Mouse (Mus musculus) gonadal fat pad, adult 2 months (tissue): ENCODE results near the gene Tescl. TPM values are rescaled to one million over a fixed set of nuclear protein-coding genes. Genes with fewer than 3 reads are reported as not detected.
A peak's percentile ranks its signal among the peaks of the same experiment; 100 is the strongest.

ENCODE experiments used
- DNase-seq: peaks from one replicate; pipeline ENCODE4 v3.0.0-alpha.2; 2012; ENCODE audit warnings: low read depth
- polyA plus RNA-seq: library from polyadenylated mRNA; depleted of rRNA; stranded (reverse); fragments of >200 nt; gene quantifications from 2 replicates; pipeline ENCODE4 v1.2.3, GENCODE M21; 2012

The Tescl gene
- polyA plus RNA-seq, 1 experiment = 1.5 TPM

DNA sequence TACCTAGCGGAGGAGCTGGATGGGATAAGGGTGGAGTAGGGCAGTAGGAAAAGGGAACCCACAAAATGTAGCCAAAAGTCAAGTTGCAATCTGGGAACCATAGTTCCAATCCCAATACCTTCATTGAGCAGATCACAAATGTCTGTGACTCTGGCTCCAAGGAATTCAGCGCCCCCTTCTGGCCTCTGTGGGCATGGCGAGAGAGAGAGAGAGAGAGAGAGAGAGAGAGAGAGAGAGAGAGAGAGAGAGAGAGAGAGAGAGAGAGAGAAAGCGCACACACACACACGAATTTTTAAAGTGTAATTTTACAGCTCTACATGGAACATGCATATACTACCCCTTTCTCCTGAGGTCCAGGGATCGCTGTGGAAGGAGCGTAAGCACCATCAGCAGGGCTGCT is 29.5 kb upstream of the Tescl start:
- no peak for DNase-seq

DNA sequence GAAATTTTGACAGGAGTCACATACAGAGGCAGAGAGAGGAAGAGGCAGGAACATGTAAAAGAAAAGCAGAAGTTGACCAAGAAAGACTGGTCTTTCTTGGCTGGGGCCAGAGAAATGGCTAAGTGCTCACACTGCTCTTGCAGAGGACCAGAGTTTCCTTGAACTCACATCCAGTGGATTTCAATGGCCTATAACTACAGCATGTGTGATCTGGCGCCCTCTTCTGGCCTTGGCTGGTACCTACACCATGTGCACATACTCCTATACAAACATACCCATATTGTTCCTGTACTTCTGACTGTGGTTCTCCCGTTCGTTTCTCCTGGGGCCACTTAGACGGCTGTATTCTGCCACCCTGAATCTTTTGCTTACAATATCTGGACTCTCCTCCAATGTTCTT is 27.3 kb upstream of the Tescl start:
- no peak for DNase-seq

DNA sequence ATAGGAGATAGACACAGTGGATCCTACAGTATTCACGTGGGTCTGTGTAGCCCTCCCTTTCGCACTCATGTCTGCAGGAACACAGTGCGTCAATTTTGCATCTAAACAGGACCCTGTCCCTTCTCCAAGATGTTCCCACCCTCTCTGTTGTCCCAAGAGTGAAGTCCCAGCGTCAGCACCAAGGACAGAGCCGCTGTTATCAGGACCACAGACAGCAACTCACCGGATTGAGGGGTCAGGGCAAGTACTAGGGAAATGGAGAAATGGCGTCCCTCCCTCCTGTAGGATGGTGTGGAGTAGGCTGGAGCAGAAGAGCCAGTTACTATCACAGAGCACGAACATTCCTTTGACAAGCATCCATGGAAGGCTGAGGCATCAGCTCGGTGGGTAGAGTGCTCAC is 25.5 kb upstream of the Tescl start:
- no peak for DNase-seq

DNA sequence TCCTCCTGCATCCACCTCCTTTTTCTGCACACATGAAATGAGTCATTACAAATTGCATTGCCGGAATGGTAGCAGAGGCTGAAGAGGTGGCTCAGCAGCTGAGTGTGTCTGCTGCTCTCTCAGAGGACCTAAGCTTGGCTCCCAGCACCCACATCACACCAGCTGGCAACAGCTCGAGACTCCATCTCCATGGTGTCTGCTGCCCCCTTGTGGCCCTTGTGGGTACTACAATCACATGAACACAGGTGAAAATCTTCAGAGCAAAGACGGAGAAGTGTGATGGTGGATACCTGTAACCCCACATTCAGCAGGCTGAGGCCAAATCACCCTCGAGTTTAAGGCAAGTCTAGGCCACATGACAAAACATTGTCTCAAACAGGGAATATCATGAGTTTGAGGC is 24.2 kb upstream of the Tescl start:
- no peak for DNase-seq

DNA sequence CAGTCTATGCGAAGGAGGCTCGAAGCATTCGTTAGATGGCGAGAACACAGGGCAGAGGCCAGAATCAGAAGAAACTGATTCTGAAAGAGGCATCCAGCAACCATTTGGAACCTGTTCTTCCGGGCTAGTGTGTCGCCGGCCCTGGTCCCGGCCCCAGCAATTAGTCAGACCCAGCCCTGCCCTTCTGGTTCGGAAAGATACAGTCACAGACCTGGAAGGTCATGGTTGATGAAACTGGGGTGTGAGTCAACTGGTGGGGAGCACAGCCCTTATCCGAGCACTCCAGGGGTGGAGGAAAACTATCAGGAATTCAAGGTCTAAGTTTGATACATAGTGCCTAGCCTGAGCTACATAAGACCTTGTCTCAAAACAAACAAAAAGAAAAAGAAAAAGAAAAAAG is 22.3 kb upstream of the Tescl start:
- no peak for DNase-seq

DNA sequence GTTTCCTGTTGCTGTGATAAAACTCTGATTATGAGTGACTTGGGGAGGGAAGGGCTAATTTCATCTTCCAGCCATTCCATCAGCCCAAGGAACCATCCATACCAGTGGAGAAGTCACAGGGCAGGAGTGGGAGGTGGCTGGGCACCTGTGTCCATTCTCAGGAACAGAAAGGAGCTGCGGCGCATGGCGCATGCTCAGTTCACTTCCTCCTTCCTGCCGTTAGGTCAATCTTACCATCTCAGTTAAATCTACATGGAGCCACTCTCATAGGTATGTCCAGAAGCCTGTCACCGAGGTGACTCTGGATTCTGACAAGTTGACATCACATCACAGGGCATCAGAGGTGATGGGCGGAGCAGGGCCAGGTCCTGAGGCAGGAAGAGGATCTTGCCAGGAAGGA is 21.9 kb upstream of the Tescl start:
- DNase-seq = no peak

DNA sequence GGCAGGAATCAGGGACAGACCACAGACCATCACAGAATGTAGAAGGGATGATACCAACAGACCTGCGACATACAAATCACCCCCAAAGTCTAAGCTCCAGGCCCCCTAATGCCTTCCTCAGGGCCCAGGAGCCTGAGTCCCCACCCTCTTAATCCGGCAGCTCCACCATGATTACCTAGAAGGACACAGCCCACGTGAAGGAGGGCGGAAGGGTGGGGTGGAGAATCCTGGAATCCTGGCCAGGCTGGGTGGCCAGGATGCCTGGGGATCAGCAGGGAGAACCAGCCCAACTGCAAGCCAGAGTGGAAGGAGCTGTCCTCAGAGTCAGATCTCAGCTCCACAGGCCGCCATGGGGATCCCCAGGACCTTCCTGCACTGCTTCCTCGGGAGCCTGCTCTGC is 15.2 kb upstream of the Tescl start, which contains the start of gene Lypd5:
TSS of gene Lypd5 (plus strand) at position 301 of the 400 bp plus-strand sequence.
- DNase-seq = no peak

DNA sequence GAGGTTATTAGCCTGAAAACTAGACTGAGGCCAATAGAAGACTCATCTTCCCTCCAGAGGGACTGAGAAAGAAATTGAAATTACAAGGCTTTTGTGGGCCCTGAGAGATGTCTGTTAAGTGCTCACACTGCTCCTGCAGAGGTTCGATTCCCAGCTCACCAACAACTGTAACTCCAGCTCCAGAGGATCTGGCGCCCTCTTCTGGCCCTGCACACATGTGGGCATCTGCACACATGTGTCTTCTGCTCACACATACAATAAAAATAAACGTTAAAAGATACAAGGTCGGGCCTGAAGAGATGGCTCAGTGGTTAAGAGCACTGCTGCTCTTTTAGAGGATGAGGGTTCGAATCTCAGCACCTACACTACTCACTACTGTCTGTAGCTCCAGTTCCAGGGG is 12.7 kb upstream of the Tescl start:
- DNase-seq = no peak

DNA sequence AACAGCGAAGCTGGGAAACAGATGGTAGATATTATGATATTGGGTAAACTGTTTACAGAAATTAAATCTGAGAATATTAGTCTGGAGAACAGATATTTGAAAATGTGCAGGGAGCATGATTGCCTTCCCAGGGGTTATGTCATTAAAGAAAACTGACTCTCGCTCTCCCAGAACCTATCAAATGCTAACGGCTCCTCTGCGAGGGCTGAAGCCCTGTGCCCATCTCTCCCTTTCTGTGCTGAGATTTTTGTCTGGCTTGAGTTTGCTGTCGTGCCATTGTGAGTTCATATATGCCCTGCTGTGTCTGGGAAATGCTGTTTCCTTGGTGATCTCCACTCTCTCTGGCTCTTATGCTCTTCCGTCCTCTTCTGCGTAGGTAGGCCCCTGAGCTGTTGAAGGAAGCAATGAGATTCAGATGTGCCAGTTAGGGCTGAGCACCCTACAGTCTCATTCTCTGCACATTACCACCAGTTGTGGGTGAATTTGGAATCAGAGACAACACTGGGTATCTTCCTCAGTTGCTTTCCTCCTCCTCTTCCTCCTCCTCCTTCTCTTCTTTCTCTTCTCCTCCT is 10.1 kb upstream of the Tescl start:
- DNase-seq = no peak

DNA sequence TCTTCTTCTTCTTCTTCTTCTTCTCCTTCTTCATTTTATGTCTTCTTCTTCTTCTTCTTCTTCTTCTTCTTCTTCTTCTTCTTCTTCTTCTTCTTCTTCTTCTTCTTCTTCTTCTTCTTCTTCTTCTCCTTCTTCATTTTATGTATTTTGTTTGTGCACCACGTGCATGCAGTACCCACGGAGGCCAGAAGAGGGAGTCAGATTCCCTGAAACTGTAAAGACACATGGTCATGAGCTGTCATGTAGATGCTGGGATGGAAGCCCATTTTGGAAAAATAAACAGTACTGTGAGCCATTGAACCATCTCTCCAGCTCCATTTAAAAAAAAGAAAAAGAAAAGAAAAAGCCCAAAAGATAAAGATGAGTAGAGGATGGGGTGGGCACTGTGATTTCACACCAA is 4.5 kb upstream of the Tescl start:
- no peak for DNase-seq

DNA sequence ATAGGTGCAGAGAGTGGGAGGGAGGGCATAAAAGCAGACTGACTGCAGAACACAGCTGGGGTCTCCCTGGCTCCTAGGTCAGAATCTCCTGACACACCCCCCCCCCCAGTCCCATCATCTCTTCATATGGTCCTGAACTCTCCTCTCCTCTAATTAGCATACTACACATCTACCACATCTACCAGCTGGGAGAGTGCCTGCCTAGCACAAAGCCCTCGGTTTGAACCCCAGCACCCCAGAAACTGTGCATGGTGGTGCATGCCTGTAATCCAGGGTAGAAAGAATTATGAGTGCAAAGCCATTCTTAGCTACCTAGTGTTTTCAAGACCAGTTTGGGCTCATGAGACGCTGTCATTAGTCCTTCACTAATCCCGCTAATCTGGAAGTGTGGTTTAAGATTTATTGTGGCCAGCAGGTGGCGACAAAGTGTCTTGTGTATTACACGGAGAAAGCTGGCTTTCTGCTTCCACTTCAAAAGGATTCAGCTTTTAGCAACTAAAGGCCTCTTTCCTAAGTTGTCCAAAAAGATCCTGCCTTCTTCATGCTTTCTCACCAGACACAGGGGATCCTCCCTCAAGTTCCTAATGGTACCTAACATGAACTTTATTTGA is 2.1 kb upstream of the Tescl start:
- DNase-seq = no peak

DNA sequence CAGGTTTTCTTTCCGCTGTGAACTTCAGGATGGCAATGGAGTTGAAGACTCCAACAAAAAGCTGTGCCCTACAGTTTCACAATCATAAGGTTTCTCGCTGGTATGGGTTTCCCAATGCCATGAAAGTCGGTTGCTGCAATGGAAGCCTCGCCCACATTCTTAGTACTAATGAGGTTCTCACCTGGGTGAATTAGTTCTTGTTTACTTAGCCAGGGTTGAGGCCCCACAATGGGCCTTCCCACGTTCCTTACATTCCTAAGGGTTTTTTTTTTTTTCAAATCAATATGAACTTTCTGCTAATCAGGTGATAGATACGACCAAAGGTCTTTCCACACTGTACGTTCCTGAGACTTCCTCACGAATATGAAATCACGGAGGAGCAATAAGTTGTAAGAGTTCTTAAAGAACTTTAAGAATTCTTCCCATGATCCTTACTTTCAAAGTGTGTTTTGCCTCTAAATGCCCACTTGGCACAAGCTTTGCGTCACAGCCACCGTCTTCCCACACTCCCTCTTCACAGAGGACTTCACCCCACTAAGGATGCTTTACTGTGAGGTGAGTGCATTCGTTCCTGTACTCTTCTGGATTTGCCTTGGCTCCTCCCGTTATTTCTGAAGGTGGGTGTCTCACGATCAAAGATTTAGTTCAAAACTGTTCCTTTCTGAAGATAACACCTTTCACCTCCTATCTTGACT is 6.3 kb downstream of the Tescl start:
- DNase-seq = peak; percentile 46

DNA sequence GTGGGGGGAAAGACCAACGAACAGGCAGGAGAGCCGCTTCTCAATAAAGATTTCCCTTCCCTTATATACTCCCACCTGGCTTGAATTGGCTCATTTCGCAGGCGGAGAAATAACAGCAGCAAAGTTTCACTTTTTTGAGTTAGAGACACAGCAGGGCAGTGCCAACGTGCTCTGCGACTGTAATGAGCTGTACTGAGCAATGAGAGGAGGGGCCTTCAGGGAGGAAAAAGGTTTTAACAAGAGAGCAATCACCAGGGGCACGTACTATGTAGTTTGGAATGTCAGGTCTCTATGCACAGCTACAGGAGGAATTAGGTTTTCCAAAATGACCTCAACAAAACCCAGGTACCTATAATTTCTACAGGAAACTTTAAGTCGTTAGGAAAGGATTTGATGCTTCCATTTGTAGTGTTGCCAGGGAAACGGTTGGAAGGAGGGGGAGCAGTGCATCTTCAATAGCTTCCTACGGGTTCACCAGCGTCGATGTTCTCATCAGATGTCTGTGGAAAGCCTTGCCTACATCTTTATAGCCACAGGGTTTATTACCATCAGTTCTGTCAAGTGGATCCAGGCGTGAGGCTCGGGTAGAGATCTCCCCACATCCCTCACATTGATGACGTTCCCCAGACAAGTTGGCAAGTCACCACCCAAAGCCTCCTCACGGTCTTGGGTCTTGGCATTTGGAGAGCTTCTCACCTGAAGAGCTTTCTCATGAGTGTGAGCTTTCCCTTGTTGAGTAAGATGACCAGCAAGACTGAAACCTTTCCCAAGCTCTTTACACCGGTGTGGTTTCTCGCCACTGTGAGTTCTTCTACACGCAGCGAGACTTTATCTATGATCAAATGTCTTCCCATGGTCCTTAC is 7.2 kb downstream of the Tescl start:
- DNase-seq = no peak

DNA sequence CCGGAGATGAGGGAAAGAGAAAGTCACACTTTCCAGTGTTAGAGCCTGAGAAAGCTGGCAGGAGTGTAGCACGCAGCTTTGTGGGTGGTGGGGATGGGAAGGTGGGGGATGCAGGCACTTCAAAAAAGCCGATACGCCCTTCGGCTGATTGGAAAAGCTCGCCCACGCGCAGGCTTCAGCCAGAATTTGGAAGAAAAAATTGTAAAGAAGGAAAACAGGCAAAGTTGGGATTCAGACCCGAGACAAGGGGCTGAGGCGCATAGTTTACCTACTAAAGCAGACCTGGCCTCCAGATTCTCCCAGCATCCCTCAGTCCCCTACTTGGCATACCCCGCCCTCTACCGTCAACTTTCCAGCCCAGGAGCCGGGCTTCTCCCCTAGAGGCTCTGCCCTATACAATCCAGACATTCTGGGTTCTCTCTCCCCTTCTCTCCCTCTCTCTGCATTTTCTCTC is 8.0 kb downstream of the Tescl start:
- no peak for DNase-seq

DNA sequence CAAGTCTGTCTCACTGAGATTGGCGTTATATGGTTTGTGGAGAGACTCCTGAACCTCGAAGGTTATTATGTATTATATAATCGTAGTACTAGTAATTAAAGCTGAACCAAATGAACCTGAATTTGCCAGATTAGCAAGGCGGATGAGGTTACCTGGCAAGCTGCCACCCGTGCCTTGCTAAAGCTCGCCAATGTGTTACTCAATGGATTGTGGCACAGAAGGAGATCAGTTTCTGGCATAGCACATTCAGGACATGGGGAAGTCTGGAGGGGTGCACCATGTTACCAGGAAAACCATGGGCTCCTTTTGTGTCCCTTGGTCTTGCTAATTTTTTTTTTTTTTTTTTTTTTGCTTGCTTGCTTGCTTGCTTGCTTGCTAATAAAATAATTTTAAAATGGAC is 8.5 kb downstream of the Tescl start:
- DNase-seq = peak; percentile 66

DNA sequence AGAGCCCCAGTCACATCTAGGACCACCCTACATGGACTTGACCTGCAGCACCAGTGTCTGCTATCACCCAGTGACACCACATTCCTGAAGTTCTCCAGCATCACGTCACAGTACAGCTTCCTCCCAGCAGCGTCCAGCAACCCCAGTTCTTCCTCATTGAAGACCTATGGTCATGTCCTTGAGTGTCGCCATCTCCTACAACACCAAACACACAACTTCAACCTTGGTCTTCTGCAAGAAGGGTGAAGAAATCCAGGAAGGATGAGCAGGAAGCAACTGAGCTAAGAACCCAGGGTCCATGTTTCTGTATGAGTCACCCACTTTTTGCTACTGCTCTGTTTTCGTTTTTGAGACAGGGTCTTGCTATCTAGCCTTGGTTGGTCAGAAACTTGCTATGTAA is 11.1 kb downstream of the Tescl start:
- no peak for DNase-seq

DNA sequence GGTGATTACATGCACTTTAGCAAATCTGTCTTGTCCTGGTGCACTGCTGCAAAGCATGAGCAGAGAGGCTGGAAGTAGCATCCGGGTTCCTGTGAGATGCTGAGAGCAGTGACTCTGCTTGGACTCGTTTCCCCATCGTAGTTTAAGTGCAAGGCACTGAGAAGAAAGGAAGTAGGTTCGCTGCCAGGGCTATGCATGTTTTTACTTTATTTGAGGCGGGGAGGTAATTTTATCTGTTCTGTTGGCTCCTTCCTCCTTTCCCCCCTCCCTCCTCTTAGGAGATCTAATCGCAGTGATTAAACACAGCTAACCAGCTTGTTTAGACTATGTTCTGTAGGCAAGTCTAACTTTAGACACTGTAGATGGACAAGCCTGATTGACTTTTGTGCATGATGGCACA is 14.8 kb downstream of the Tescl start:
- no peak for DNase-seq

DNA sequence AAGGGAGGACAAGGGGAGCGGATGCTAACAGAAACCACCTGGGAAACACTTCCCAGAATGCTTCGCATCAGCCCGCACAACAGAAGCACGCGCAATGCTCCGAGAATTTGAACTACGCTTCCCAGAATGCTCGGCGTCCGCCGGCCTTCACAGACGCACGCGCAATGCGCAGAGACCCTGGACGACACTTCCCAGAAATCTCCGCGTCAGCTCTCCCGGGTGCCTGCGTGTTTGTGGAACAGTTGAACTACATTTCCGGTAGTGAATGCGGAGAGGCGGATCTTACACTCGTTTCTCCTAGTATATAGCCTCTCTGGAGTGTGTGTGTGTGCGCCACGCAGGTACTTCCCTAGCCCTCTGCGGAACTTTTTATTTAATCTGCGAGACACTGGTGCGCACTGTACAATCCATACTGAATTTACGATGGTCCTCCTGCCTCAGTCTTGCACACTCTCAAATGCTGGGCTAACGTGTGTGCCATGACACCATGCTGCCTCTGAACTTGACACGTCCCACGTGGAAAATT is 17.1 kb downstream of the Tescl start, which contains the start of gene Zfp94:
TSS of gene Zfp94 (minus strand) at position 100 of the 526 bp plus-strand sequence.
- DNase-seq = peak; percentile 67

DNA sequence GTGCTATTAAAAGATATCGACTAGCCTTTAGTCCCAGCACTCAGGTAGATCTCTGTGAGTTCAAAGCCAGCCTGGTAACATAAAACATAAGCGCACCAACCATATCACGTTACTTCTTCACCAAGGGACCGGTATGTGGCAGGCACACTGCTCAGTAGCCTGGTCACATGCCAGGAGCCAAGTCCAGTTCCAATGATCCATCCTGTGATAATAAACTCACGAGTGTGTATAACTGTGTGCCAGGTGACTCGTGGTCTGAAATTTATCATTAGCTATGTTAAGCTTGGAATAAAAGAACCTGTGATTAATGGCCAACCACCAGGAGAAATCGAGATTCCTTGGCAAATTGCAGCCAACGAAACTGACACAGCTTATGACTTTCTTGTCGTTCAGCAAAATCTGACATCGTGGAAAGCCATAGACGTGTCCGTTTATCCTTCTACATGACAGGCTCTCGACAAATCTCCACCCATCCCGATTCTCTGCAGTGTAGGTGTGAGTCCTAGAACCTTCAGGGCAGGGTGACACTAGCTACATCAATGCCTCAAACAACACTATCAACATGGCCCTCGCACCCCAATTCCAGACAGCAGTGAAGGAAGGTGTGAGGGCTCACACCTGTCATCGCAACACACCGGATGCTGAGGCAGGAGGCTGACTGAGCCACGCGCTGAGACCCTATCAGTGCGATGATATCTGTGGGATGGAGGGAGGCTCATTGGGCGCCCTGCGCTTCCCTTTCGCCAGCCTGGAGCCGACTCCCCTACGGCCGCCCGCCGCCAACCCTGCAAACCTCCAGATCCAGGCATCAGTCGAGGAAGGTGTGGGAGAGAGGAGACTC is 17.8 kb downstream of the Tescl start:
- DNase-seq = no peak

DNA sequence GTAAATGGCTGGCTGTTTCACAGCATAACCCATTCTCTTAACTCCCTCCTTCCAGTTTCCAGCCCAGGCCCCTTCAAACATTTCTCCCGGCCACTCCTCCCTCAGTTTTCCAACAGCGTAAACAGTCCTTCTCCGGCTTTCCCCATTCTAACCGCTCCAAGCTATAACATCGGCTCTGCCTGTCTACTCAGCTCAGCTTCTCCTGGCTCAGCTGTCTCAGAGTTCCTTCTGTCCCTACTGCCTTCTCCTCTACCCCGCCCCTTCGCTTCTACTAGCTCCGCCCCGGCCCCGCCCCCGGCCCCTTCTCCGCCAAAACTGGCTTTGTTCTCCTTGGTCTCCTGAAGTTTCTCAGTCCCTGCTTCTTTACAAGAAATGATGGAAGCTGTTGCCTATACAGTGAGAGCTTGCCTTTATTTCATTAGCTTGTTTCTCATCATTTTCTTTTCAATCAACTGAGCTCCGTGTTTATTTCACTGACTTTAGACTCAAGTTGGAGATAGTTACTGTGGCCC is 32.9 kb downstream of the Tescl start, which contains the start of gene Zfp61:
TSS of gene Zfp61 (minus strand) at position 462 of the 512 bp plus-strand sequence.
- no peak for DNase-seq
